Mouse (Mus musculus) brain, adult 10 weeks (tissue): ENCODE measurements around the gene Enam. TPM values are rescaled to one million over a fixed set of nuclear protein-coding genes. Genes with fewer than 3 reads are reported as not detected.

Experiments
- polyA plus RNA-seq: library from polyadenylated mRNA; stranded (reverse); fragments of 350-450 nt; fragmentation: Illumina TruSeq; extraction: RNeasy Lipid Tissue Mini Kit (QIAGEN cat#74804); gene quantifications from one replicate; pipeline ENCODE4 v1.2.3, GENCODE M21; 2015; ENCODE audit warnings: low read depth, low replicate concordance

The Enam gene
- not detected for polyA plus RNA-seq

DNA sequence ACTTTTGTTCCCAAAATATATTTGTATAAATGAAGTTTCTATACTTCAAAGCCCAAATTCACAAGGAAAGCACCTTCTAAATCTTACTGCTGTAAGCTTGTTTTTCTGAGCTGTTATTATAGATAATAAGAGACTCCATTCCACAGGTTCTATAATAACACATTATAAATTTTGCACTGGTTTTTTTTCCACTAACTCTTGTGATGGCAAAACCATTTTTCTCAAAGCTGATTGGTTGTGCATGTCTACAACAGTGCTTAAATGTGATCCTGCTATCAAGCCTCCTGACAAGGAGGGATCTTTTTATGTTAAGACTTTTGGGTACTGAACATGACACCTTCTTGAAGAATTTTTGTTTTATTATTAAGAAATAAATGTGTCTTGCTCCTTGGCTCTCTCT lies at the start of gene Enam:
Enam (plus strand) TSS at position 301 of the 400 bp plus-strand sequence.

DNA sequence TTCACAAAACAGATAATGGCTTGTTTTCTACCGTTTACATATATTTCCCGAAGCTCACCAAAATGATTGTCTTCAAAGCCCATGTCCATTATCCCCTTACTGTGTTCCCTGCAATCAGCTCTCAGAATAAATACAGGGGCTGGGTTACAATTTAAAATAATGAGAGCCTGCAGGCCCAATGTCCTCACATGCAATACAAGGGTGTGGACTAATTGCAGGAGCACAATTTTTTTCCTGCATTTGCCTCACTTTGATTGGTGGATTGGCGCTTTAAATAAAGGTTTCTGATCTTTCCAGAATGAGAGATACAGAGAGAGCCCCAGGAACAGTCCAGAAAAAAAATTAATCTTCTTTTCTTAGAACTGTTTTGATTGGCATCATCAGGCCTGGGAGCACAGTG lies 32.1 kb upstream of the Enam start, which contains the start of gene Ambn:
Ambn (plus strand) TSS at position 301 of the 400 bp plus-strand sequence.

DNA sequence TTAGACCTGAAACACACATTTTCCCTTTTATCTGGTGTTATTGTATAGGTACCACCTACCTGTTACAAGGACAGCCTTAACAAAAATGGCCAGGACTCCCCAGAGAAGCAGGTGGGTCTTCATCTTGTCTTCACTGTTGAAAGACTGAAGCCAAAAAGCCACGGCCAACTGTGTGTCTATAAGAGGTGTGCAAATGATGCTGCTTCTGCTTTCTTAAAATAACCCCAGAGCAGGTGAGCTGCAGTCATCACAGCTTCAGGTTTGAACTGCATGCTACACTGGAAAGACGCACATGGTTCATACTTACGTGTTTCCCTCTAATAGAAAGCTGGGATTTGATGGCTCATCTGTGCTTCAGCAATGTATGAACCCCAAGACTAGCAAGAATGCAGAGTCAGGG lies 39.9 kb downstream of the Enam start, which contains the start of gene Jchain:
Jchain (minus strand) TSS at position 235 of the 400 bp plus-strand sequence.

DNA sequence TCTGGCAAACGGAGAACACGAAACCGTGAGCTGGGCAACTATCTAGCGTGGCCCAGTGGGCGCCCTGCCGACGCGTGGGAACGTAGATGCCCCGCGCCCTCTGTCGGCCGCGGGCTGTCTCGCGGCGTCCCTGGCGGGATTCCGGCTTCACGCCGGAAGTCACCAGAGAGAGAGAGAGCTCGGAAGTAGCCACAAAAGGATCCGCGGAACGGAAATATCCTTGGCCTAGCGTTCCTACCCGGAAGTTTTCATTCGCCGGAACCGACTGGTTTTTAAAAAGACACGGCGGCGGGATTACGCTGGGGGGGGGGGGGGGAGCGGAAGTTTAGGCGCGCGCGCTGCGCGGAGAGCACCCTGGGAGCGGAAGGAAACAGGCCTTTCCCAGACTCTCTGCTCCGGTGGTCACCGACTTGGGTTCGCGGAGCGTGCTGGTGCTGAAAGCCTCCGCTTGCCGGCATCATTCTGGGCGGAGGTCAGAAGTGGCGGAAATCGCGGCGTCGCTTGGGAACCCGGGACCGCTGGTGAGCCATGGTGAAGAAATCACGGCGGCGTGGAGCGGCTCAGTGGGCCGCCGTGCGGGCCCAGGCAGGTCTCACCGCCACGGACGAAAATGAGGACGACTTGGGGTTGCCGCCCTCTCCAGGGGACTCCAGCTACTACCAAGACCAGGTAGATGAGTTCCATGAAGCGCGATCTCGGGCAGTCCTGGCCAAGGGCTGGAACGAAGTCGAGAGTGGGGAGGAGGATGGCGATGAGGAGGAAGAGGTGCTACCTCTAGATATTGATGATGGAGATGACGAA lies 66.5 kb downstream of the Enam start, which contains the start of gene Utp3:
Utp3 (plus strand) TSS at position 377 of the 801 bp plus-strand sequence.

Other genes with a start within 250 kb of the Enam start
- not detected for gene Gm7714, start 219.1 kb upstream of the Enam start, polyA plus RNA-seq
- gene Prol1, start 170.7 kb upstream of the Enam start, polyA plus RNA-seq: not detected
- not detected for gene Amtn, start 111.9 kb upstream of the Enam start, polyA plus RNA-seq
- gene Ambn, start 32.0 kb upstream of the Enam start, polyA plus RNA-seq: not detected
- 0.74 TPM for gene Jchain, start 39.9 kb downstream of the Enam start, polyA plus RNA-seq
- 35.0 TPM for gene Utp3, start 66.5 kb downstream of the Enam start, polyA plus RNA-seq
- gene Rufy3, start 77.1 kb downstream of the Enam start, polyA plus RNA-seq: 182 TPM
- 127 TPM for gene Grsf1, start 188.2 kb downstream of the Enam start, polyA plus RNA-seq
- 13.1 TPM for gene Mob1b, start 232.9 kb downstream of the Enam start, polyA plus RNA-seq